Mouse (Mus musculus): ENCODE measurements around the gene Olfr1261.

GRCm38 (mm10) chr2:90035037-90035436 lies 44.0 kb downstream of the Olfr1261 start, which contains the start of gene Olfr1265:
- TF ChIP-seq POLR2A (IDR thresholded peaks at IDR 0.05; ENCODE audit: insufficient read length, low read depth) (no peak), TCF12 (IDR thresholded peaks at IDR 0.05; ENCODE audit: insufficient read depth, poor library complexity, severe bottlenecking) (no peak), USF1 (IDR thresholded peaks at IDR 0.05; ENCODE audit: low read depth) (no peak), MYOG (IDR thresholded peaks at IDR 0.05; ENCODE audit: control insufficient read depth in 1 of 3, insufficient read depth in 1 of 3, insufficient read length in 2 of 3, low read depth in 2 of 3) (no peak)

Data from myocyte (in vitro differentiated cells).